Mouse (Mus musculus): Measurements from ENCODE around the gene Ager. TPM values are rescaled to one million over a fixed set of nuclear protein-coding genes. Genes with fewer than 3 reads are reported as not detected.

Ager gene
- polyA plus RNA-seq, 1 experiment from 2014 or later = 2.8 TPM

- no peak for ATAC-seq (ENCODE audit: insufficient number of reproducible peaks, insufficient read depth, low FRiP score, low TSS enrichment, low read depth)
- Histone ChIP-seq H3K4me3 (replicated peaks) (peak within 1 kb of the TSS; percentile 79), H3K4me1 (replicated peaks) (peaks cover 72% of the 10 kb centered on the region), H3K36me3 (peaks cover 24% of the 10 kb centered on the region), H3K27me3 (no peaks in the 10 kb centered on the region), H3K27ac (peak within 1 kb of the TSS; percentile 100), H3K4me2 (peak within 1 kb of the TSS; percentile 97), H3K9me3 (no peaks in the 10 kb centered on the region), H3K9ac (replicated peaks) (peak within 1 kb of the TSS; percentile 98)
- 3% methylated on average over 21 of the region's 21 CpGs for WGBS
These were observed 6.4 kb upstream of the Ager start, which contains the start of gene Pbx2 for GRCm38 (mm10) chr17:34591029-34591993. Gene Pbx2, plus strand, starts transcription at chr17:34591266.

GRCm38 (mm10) chr17:34591994-34592375 is 5.7 kb upstream of the Ager start:
- Histone ChIP-seq H3K9me3 (no peaks in the 10 kb centered on the region), H3K36me3 (peaks cover 30% of the 10 kb centered on the region), H3K27ac (peak overlapping the region; percentile 100), H3K4me2 (peak overlapping the region; percentile 97), H3K4me1 (replicated peaks) (peaks cover 71% of the 10 kb centered on the region), H3K27me3 (no peaks in the 10 kb centered on the region), H3K9ac (replicated peaks) (peak overlapping the region; percentile 98), H3K4me3 (replicated peaks) (peak overlapping the region; percentile 79)
- peak; percentile 27; the same call in 1 of the 2 replicates for ATAC-seq (ENCODE audit: insufficient number of reproducible peaks, insufficient read depth, low FRiP score, low TSS enrichment, low read depth)
- 0% methylated on average over 31 of the region's 35 CpGs for WGBS

GRCm38 (mm10) chr17:34592581-34593549 is 4.8 kb upstream of the Ager start:
- ATAC-seq (ENCODE audit: insufficient number of reproducible peaks, insufficient read depth, low FRiP score, low TSS enrichment, low read depth) = peak; percentile 7; the same call in 1 of the 2 replicates
- H3K27ac ChIP-seq = peak overlapping the region; percentile 100

GRCm38 (mm10) chr17:34593752-34594525 is 3.7 kb upstream of the Ager start:
- H3K27me3 ChIP-seq = no peaks in the 10 kb centered on the region
- peaks cover 30% of the 10 kb centered on the region for H3K36me3 ChIP-seq
- peak overlapping the region; percentile 79 for H3K4me3 ChIP-seq (replicated peaks)
- H3K9me3 ChIP-seq = no peaks in the 10 kb centered on the region
- H3K27ac ChIP-seq = peak overlapping the region; percentile 100
- ATAC-seq (ENCODE audit: insufficient number of reproducible peaks, insufficient read depth, low FRiP score, low TSS enrichment, low read depth) = no peak
- WGBS = 54% methylated on average over 34 of the region's 34 CpGs
- H3K9ac ChIP-seq (replicated peaks) = peak overlapping the region; percentile 98
- H3K4me1 ChIP-seq (replicated peaks) = peaks cover 70% of the 10 kb centered on the region
- H3K4me2 ChIP-seq = peak overlapping the region; percentile 97

More at GRCm38 (mm10) chr17:34592581-34593549, 4.8 kb upstream of the Ager start:
- no peaks in the 10 kb centered on the region for H3K27me3 ChIP-seq
- no peaks in the 10 kb centered on the region for H3K9me3 ChIP-seq
- peak overlapping the region; percentile 98 for H3K9ac ChIP-seq (replicated peaks)
- under 1% methylated on average over 32 of the region's 32 CpGs for WGBS
- H3K4me1 ChIP-seq (replicated peaks) = peaks cover 76% of the 10 kb centered on the region
- H3K4me2 ChIP-seq = peak overlapping the region; percentile 97
- H3K4me3 ChIP-seq (replicated peaks) = peak overlapping the region; percentile 79
- H3K36me3 ChIP-seq = peaks cover 30% of the 10 kb centered on the region

GRCm38 (mm10) chr17:34596098-34596497 is 1.6 kb upstream of the Ager start:
- Histone ChIP-seq H3K4me1 (replicated peaks) (peaks cover 48% of the 10 kb centered on the region), H3K27me3 (no peaks in the 10 kb centered on the region), H3K4me2 (no peak overlapping the region), H3K4me3 (replicated peaks) (no peak overlapping the region; the same call in 1 of the 2 replicates), H3K27ac (no peak overlapping the region), H3K9ac (replicated peaks) (no peak overlapping the region), H3K36me3 (peaks cover 45% of the 10 kb centered on the region), H3K9me3 (no peaks in the 10 kb centered on the region)
- WGBS = 68% methylated on average over 8 of the region's 8 CpGs
- no peak for ATAC-seq (ENCODE audit: insufficient number of reproducible peaks, insufficient read depth, low FRiP score, low TSS enrichment, low read depth)

GRCm38 (mm10) chr17:34599891-34600290 is 2.2 kb downstream of the Ager start:
- Histone ChIP-seq H3K9me3 (no peaks in the 10 kb centered on the region), H3K4me2 (no peak overlapping the region), H3K4me3 (replicated peaks) (no peak overlapping the region), H3K9ac (replicated peaks) (no peak overlapping the region), H3K27ac (no peak overlapping the region), H3K36me3 (peaks cover 44% of the 10 kb centered on the region), H3K27me3 (no peaks in the 10 kb centered on the region), H3K4me1 (replicated peaks) (peaks cover 39% of the 10 kb centered on the region)
- 74% methylated on average over 9 of the region's 9 CpGs for WGBS
- ATAC-seq (ENCODE audit: insufficient number of reproducible peaks, insufficient read depth, low FRiP score, low TSS enrichment, low read depth) = no peak

- no peak overlapping the region for H3K27ac ChIP-seq
- 0 out of 2 replicates have a peak overlapping the region, but pooled peaks have one; percentile 96 for H3K4me3 ChIP-seq (replicated peaks)
- no peak overlapping the region for H3K9ac ChIP-seq (replicated peaks)
- WGBS = 84% methylated on average over 12 of the region's 12 CpGs
- H3K27me3 ChIP-seq = no peaks in the 10 kb centered on the region
- no peaks in the 10 kb centered on the region for H3K9me3 ChIP-seq
- peaks cover 26% of the 10 kb centered on the region for H3K36me3 ChIP-seq
- ATAC-seq (ENCODE audit: insufficient number of reproducible peaks, insufficient read depth, low FRiP score, low TSS enrichment, low read depth) = no peak
- H3K4me2 ChIP-seq = peak overlapping the region; percentile 81
- H3K4me1 ChIP-seq (replicated peaks) = peaks cover 36% of the 10 kb centered on the region
These were observed 4.1 kb downstream of the Ager start for GRCm38 (mm10) chr17:34601796-34602195.

- H3K4me1 ChIP-seq (replicated peaks) = peaks cover 41% of the 10 kb centered on the region
- peak within 1 kb of the TSS; percentile 91 for H3K27ac ChIP-seq
- no peaks in the 10 kb centered on the region for H3K27me3 ChIP-seq
- H3K36me3 ChIP-seq = peaks cover 33% of the 10 kb centered on the region
- peak within 1 kb of the TSS; percentile 94 for H3K4me2 ChIP-seq
- no peaks in the 10 kb centered on the region for H3K9me3 ChIP-seq
- ATAC-seq (ENCODE audit: insufficient number of reproducible peaks, insufficient read depth, low FRiP score, low TSS enrichment, low read depth) = peak; percentile 95
- peak within 1 kb of the TSS; percentile 76 for H3K9ac ChIP-seq (replicated peaks)
- H3K4me3 ChIP-seq (replicated peaks) = peak within 1 kb of the TSS; percentile 96
- under 1% methylated on average over 30 of the region's 30 CpGs for WGBS
These were observed 5.9 kb downstream of the Ager start, which contains the start of gene Rnf5 for GRCm38 (mm10) chr17:34603375-34604060. Gene Rnf5, minus strand, starts transcription at chr17:34603690.

GRCm38 (mm10) chr17:34604061-34604508 is 6.4 kb downstream of the Ager start, which contains the start of gene Agpat1:
Gene Agpat1, plus strand, starts transcription at chr17:34604262.
- peak within 1 kb of the TSS; percentile 97 for H3K9ac ChIP-seq (replicated peaks)
- H3K4me2 ChIP-seq = peak within 1 kb of the TSS; percentile 94
- peak within 1 kb of the TSS; percentile 91 for H3K27ac ChIP-seq
- no peaks in the 10 kb centered on the region for H3K9me3 ChIP-seq
- peaks cover 35% of the 10 kb centered on the region for H3K36me3 ChIP-seq
- ATAC-seq (ENCODE audit: insufficient number of reproducible peaks, insufficient read depth, low FRiP score, low TSS enrichment, low read depth) = peak; percentile 86
- WGBS = under 1% methylated on average over 34 of the region's 35 CpGs
- H3K4me3 ChIP-seq (replicated peaks) = peak within 1 kb of the TSS; percentile 96
- H3K4me1 ChIP-seq (replicated peaks) = peaks cover 45% of the 10 kb centered on the region
- H3K27me3 ChIP-seq = no peaks in the 10 kb centered on the region

Data from limb, embryonic 12.5 days (tissue).